Mouse (Mus musculus): ENCODE results near the gene Hint1. TPM values are rescaled to one million over a fixed set of nuclear protein-coding genes. Genes with fewer than 3 reads are reported as not detected.

Gene Hint1
- 100 to 1,000 TPM; 374 to 388 TPM for polyA plus RNA-seq (2017; shearing (Covaris generic))

DNA sequence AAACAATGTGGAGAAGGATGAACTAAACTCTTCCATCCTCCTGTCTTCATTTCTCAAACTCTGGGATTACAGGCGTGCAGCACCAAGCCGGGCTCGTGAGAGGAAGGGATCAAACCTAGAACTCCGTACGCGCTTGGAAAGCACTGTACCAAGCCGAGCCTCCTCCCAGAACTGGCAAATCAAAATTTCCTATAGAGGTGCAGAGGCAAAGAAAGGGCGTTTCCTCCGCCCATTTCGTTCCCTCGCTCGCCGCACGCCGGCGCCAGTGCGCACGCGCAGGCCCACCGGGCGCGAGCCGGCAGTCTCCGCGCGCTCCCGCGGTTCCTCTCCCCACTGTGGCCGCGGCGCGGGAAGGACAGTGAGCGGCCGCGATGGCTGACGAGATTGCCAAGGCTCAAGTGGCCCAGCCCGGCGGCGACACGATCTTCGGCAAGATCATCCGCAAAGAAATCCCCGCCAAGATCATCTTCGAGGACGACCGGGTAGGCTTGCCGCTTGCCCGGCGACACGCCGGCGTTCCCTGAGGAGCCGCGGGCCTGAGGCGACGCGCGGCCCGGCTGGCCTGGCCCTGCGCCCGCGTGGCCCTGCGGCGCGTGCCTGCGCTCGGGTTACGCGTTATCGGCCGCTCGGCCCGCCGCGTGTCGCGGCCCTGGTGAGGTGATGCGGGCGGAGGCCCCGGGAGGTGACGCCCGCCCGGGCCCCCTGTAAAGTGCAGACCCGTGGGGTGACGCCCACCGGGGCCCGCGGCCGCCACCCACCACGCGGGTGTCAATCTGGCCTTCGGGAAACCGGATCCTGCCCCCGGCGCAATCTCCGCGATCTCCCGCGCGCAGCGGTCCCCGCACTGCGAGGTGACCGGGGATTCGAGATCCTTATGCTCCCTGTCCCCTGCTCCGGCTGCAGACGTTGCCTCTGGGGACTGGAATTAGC, at the start of gene Hint1:
Gene Hint1, plus strand, starts transcription at position 265 of the 930 bp plus-strand sequence.

GRCm38 (mm10) chr11:54860256-54861038, 5.7 kb upstream of the Hint1 start, which contains the start of gene Lyrm7:
Gene Lyrm7 (minus strand): TSS chr11:54860916.

DNA sequence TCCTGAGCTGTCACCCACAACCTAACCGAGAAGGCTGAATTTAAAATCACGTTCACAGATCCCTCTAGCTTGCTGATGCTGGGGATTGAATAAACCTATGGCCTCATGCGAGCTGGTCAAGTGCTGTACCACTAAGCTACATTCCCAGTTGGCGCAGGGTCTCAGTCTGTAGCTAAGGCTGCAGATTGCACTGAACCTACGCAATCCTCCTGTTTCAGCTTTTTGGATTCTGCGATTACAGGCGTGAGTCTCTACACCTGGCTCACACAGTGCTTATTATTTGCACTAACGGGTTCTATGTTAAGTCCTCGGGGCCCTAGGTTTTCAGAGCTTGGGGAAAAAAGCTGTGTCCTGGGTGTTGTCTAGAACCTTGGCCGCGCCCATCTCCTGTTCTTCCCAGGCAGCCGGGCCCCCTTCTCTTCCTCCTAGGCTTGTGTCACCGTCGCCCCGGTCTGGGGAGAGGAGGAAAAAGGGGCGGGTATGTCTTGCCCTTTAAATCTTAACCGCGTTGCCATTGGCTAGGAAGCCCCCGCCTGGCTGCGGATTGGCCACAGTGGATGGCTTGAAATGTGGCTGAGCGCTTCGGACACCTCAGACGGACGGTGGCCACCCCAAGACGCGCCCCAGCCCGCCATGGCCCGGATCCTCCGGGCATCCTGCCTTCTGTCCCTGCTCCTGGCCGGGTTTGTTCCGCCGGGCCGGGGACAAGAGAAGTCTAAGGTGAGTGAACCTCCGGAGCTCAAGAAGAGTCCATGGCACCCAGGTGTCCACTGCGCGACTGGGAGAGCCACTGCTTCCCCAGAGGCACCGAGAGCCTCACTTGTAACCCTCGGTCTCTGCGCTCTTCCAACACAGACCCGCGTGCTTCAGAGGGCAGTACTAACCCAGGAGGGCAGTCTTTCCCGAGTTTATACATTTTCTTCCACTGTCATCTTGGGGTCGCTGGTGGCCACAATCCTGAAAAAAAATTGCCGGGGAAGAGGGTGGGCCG, 36.4 kb downstream of the Hint1 start, which contains the start of gene Gpx3:
Gene Gpx3, plus strand, starts transcription at position 121 of the 991 bp plus-strand sequence.

Other genes starting within 250 kb of the Hint1 start
- gene Cdc42se2, start 78.7 kb upstream of the Hint1 start, polyA plus RNA-seq (2017; shearing (Covaris generic)) = 100 to 1,000 TPM; 301 to 427 TPM
- 10 to 100 TPM in 1 of 2 experiments, 1 to 10 TPM in 1; 2.5 to 10.3 TPM for gene Lyrm7, start 5.5 kb upstream of the Hint1 start, polyA plus RNA-seq (2017; shearing (Covaris generic))
- 1 to 10 TPM; 1.3 to 1.4 TPM for gene Gpx3, start 36.1 kb downstream of the Hint1 start, polyA plus RNA-seq (2017; shearing (Covaris generic))
- 100 to 1,000 TPM in 1 of 2 experiments, 10 to 100 TPM in 1; 82.9 to 136 TPM for gene Tnip1, start 96.5 kb downstream of the Hint1 start, polyA plus RNA-seq (2017; shearing (Covaris generic))
- 100 to 1,000 TPM; 555 to 738 TPM for gene Anxa6, start 167.1 kb downstream of the Hint1 start, polyA plus RNA-seq (2017; shearing (Covaris generic))
- 10 to 100 TPM; 60.5 to 88.5 TPM for gene Ccdc69, start 211.7 kb downstream of the Hint1 start, polyA plus RNA-seq (2017; shearing (Covaris generic))
- 100 to 1,000 TPM in 1 of 2 experiments, 10 to 100 TPM in 1; 89.6 to 186 TPM for gene Gm2a, start 231.7 kb downstream of the Hint1 start, polyA plus RNA-seq (2017; shearing (Covaris generic))